Mouse (Mus musculus): ENCODE results near the gene Grap. TPM values are rescaled to one million over a fixed set of nuclear protein-coding genes. Genes with fewer than 3 reads are reported as not detected.
A peak's percentile ranks its signal among the peaks of the same experiment; 100 is the strongest.

Grap gene
- polyA plus RNA-seq, 1 experiment from 2014 or later = 7.4 TPM

GRCm38 (mm10) chr11:61649626-61650025 is 3.4 kb upstream of the Grap start:
- Histone ChIP-seq H3K9me3 (no peaks in the 10 kb centered on the region), H3K4me2 (replicated peaks) (no peak overlapping the region), H3K27ac (no peak overlapping the region), H3K36me3 (no peaks in the 10 kb centered on the region), H3K4me3 (no peak overlapping the region), H3K4me1 (no peaks in the 10 kb centered on the region), H3K9ac (no peak overlapping the region), H3K27me3 (0 out of 2 replicates have a peak, but pooled peaks cover 3% of the 10 kb centered on the region)
- WGBS = 91% methylated on average over 4 of the region's 4 CpGs
- no peak for ATAC-seq (ENCODE audit: insufficient number of reproducible peaks, insufficient read depth, low FRiP score, low TSS enrichment)

GRCm38 (mm10) chr11:61650470-61651265 is 2.4 kb upstream of the Grap start:
- H3K4me2 ChIP-seq (replicated peaks) = no peak overlapping the region
- 0 out of 2 replicates have a peak, but pooled peaks cover 3% of the 10 kb centered on the region for H3K27me3 ChIP-seq
- WGBS = 84% methylated on average over 9 of the region's 9 CpGs
- no peak overlapping the region for H3K9ac ChIP-seq
- H3K27ac ChIP-seq = no peak overlapping the region
- no peaks in the 10 kb centered on the region for H3K9me3 ChIP-seq
- no peak overlapping the region for H3K4me3 ChIP-seq
- H3K4me1 ChIP-seq = no peaks in the 10 kb centered on the region
- H3K36me3 ChIP-seq = no peaks in the 10 kb centered on the region
- no peak for ATAC-seq (ENCODE audit: insufficient number of reproducible peaks, insufficient read depth, low FRiP score, low TSS enrichment)

- no peak for ATAC-seq (ENCODE audit: insufficient number of reproducible peaks, insufficient read depth, low FRiP score, low TSS enrichment)
- Histone ChIP-seq H3K9me3 (no peaks in the 10 kb centered on the region), H3K27ac (no peak overlapping the region), H3K36me3 (no peaks in the 10 kb centered on the region), H3K4me1 (no peaks in the 10 kb centered on the region), H3K27me3 (0 out of 2 replicates have a peak, but pooled peaks cover 3% of the 10 kb centered on the region), H3K4me3 (no peak overlapping the region), H3K4me2 (replicated peaks) (no peak overlapping the region), H3K9ac (no peak overlapping the region)
- 91% methylated on average over 5 of the region's 5 CpGs for WGBS
These were observed 849 bp upstream of the Grap start for GRCm38 (mm10) chr11:61652216-61652615.

- Histone ChIP-seq H3K27me3 (no peaks in the 10 kb centered on the region), H3K4me3 (no peak overlapping the region), H3K9ac (no peak overlapping the region), H3K4me1 (no peaks in the 10 kb centered on the region), H3K4me2 (replicated peaks) (0 out of 2 replicates have a peak overlapping the region, but pooled peaks have one; percentile 3), H3K36me3 (no peaks in the 10 kb centered on the region), H3K9me3 (no peaks in the 10 kb centered on the region), H3K27ac (no peak overlapping the region)
- no peak for ATAC-seq (ENCODE audit: insufficient number of reproducible peaks, insufficient read depth, low FRiP score, low TSS enrichment)
- 71% methylated on average over 2 of the region's 2 CpGs for WGBS
These were observed 503 bp downstream of the Grap start for GRCm38 (mm10) chr11:61653568-61653967.

- peaks cover 6% of the 10 kb centered on the region; the same call in 1 of the 2 replicates for H3K4me1 ChIP-seq
- H3K27ac ChIP-seq = no peak overlapping the region
- H3K27me3 ChIP-seq = no peaks in the 10 kb centered on the region
- no peak overlapping the region for H3K4me2 ChIP-seq (replicated peaks)
- no peaks in the 10 kb centered on the region for H3K9me3 ChIP-seq
- 78% methylated on average over 4 of the region's 4 CpGs for WGBS
- H3K36me3 ChIP-seq = no peaks in the 10 kb centered on the region
- no peak overlapping the region for H3K9ac ChIP-seq
- no peak for ATAC-seq (ENCODE audit: insufficient number of reproducible peaks, insufficient read depth, low FRiP score, low TSS enrichment)
- H3K4me3 ChIP-seq = no peak overlapping the region
These were observed 1.8 kb downstream of the Grap start for GRCm38 (mm10) chr11:61654786-61655311.

- Histone ChIP-seq H3K4me2 (replicated peaks) (no peak overlapping the region), H3K4me3 (no peak overlapping the region), H3K27me3 (no peaks in the 10 kb centered on the region), H3K36me3 (no peaks in the 10 kb centered on the region), H3K4me1 (peaks cover 6% of the 10 kb centered on the region; the same call in 1 of the 2 replicates), H3K27ac (no peak overlapping the region), H3K9me3 (no peaks in the 10 kb centered on the region), H3K9ac (no peak overlapping the region)
- WGBS = 64% methylated on average over 4 of the region's 4 CpGs
- ATAC-seq (ENCODE audit: insufficient number of reproducible peaks, insufficient read depth, low FRiP score, low TSS enrichment) = no peak
These were observed 2.6 kb downstream of the Grap start for GRCm38 (mm10) chr11:61655649-61656048.

GRCm38 (mm10) chr11:61656148-61656850 is 3.2 kb downstream of the Grap start:
- ATAC-seq (ENCODE audit: insufficient number of reproducible peaks, insufficient read depth, low FRiP score, low TSS enrichment) = no peak
- no peaks in the 10 kb centered on the region for H3K9me3 ChIP-seq
- no peak overlapping the region for H3K27ac ChIP-seq
- no peak overlapping the region for H3K9ac ChIP-seq
- H3K4me1 ChIP-seq = peaks cover 6% of the 10 kb centered on the region; the same call in 1 of the 2 replicates
- H3K27me3 ChIP-seq = no peaks in the 10 kb centered on the region
- H3K4me2 ChIP-seq (replicated peaks) = no peak overlapping the region
- 73% methylated on average over 6 of the region's 6 CpGs for WGBS
- H3K4me3 ChIP-seq = no peak overlapping the region
- no peaks in the 10 kb centered on the region for H3K36me3 ChIP-seq

- H3K4me1 ChIP-seq = peaks cover 6% of the 10 kb centered on the region; the same call in 1 of the 2 replicates
- 66% methylated on average over 2 of the region's 2 CpGs for WGBS
- H3K4me3 ChIP-seq = no peak overlapping the region
- no peaks in the 10 kb centered on the region for H3K36me3 ChIP-seq
- no peaks in the 10 kb centered on the region for H3K9me3 ChIP-seq
- no peak overlapping the region for H3K27ac ChIP-seq
- no peak for ATAC-seq (ENCODE audit: insufficient number of reproducible peaks, insufficient read depth, low FRiP score, low TSS enrichment)
- H3K27me3 ChIP-seq = no peaks in the 10 kb centered on the region
- no peak overlapping the region for H3K9ac ChIP-seq
- H3K4me2 ChIP-seq (replicated peaks) = no peak overlapping the region
These were observed 4.4 kb downstream of the Grap start for GRCm38 (mm10) chr11:61657432-61657831.

GRCm38 (mm10) chr11:61658360-61658922 is 5.4 kb downstream of the Grap start:
- Histone ChIP-seq H3K9ac (no peak overlapping the region), H3K9me3 (no peaks in the 10 kb centered on the region), H3K27ac (no peak overlapping the region), H3K4me3 (no peak overlapping the region), H3K27me3 (no peaks in the 10 kb centered on the region), H3K4me1 (peaks cover 6% of the 10 kb centered on the region; the same call in 1 of the 2 replicates), H3K36me3 (no peaks in the 10 kb centered on the region), H3K4me2 (replicated peaks) (no peak overlapping the region)
- WGBS = 90% methylated on average over 3 of the region's 3 CpGs
- no peak for ATAC-seq (ENCODE audit: insufficient number of reproducible peaks, insufficient read depth, low FRiP score, low TSS enrichment)

GRCm38 (mm10) chr11:61659011-61659858 is 6.2 kb downstream of the Grap start:
- 71% methylated on average over 4 of the region's 4 CpGs for WGBS
- H3K27ac ChIP-seq = no peak overlapping the region
- H3K9ac ChIP-seq = no peak overlapping the region
- H3K27me3 ChIP-seq = no peaks in the 10 kb centered on the region
- ATAC-seq (ENCODE audit: insufficient number of reproducible peaks, insufficient read depth, low FRiP score, low TSS enrichment) = no peak
- no peak overlapping the region for H3K4me2 ChIP-seq (replicated peaks)
- no peaks in the 10 kb centered on the region for H3K36me3 ChIP-seq
- H3K4me3 ChIP-seq = no peak overlapping the region
- peaks cover 6% of the 10 kb centered on the region; the same call in 1 of the 2 replicates for H3K4me1 ChIP-seq
- H3K9me3 ChIP-seq = no peaks in the 10 kb centered on the region

- no peak overlapping the region for H3K27ac ChIP-seq
- no peak overlapping the region for H3K4me2 ChIP-seq (replicated peaks)
- H3K27me3 ChIP-seq = no peaks in the 10 kb centered on the region
- no peaks in the 10 kb centered on the region for H3K9me3 ChIP-seq
- no peak for ATAC-seq (ENCODE audit: insufficient number of reproducible peaks, insufficient read depth, low FRiP score, low TSS enrichment)
- no peaks in the 10 kb centered on the region for H3K36me3 ChIP-seq
- 86% methylated on average over 8 of the region's 8 CpGs for WGBS
- H3K9ac ChIP-seq = no peak overlapping the region
- H3K4me3 ChIP-seq = no peak overlapping the region
- peaks cover 6% of the 10 kb centered on the region; the same call in 1 of the 2 replicates for H3K4me1 ChIP-seq
These were observed 6.9 kb downstream of the Grap start for GRCm38 (mm10) chr11:61660001-61660400.

All from embryonic facial prominence, embryonic 12.5 days (tissue).